Mouse (Mus musculus) gastrocnemius, adult 2 months (tissue): ENCODE results near the gene Aldh8a1. TPM values are rescaled to one million over a fixed set of nuclear protein-coding genes. Genes with fewer than 3 reads are reported as not detected.

Experiments
- DNase-seq: peaks from one replicate; pipeline ENCODE4 v3.0.0; 2022
- H3K27ac ChIP-seq: fragments of 200-600 bp; 2 replicates; pipeline ENCODE4 v1.8.1; 2022; ENCODE audit warnings: mild to moderate bottlenecking
- H3K4me3 ChIP-seq: fragments of 200-600 bp; 2 replicates; pipeline ENCODE4 v1.8.1; 2022; ENCODE audit warnings: mild to moderate bottlenecking, moderate library complexity
- CTCF ChIP-seq: fragments of 200-600 bp; IDR thresholded peaks from 2 replicates; pipeline ENCODE4 v1.8.1; 2022; ENCODE audit warnings: antibody characterized with exemption, mild to moderate bottlenecking, moderate library complexity
- intact Hi-C: fragments of 180-260 bp; cut with DNase I; formaldehyde crosslinking; loops from one replicate; pipeline ENCODE4 v1.15.1; 2025
- long read RNA-seq, 2 experiments: library from polyadenylated mRNA; stranded (forward); transcript quantifications; one replicate each; pipeline ENCODE4 v2.0.0; 2021
- total RNA-seq, 2 experiments: library from RNA; stranded (reverse); gene quantifications; 2 replicates each; pipeline ENCODE4 v1.2.3; 2021

Aldh8a1 gene
- total RNA-seq = not detected
- long read RNA-seq, experiment 1 = 0 reads
- long read RNA-seq, experiment 2 = 0 reads

- TF ChIP-seq CTCF = no peak
- intact Hi-C loops = no loop called here
- Histone ChIP-seq H3K4me3 (no peak within 1 kb of the TSS), H3K27ac (no peak within 1 kb of the TSS)
- DNase-seq = no peak
These were observed at the start of gene Aldh8a1 for GRCm38 (mm10) chr10:21376682-21377473. Gene Aldh8a1, plus strand, starts transcription at chr10:21377291.

- Histone ChIP-seq H3K27ac (peak overlapping the region; percentile 48), H3K4me3 (no peak overlapping the region)
- no peak for DNase-seq
- TF ChIP-seq CTCF = no peak
- intact Hi-C loops = no loop called here
These were observed 49.4 kb upstream of the Aldh8a1 start for GRCm38 (mm10) chr10:21327605-21328135.

- intact Hi-C loops = no loop called here
- no peak for TF ChIP-seq CTCF
- DNase-seq = no peak
- Histone ChIP-seq H3K4me3 (no peak overlapping the region), H3K27ac (no peak overlapping the region)
These were observed 42.6 kb upstream of the Aldh8a1 start for GRCm38 (mm10) chr10:21334349-21335105.

- Histone ChIP-seq H3K4me3 (no peak overlapping the region), H3K27ac (no peak overlapping the region)
- intact Hi-C loops = no loop called here
- no peak for DNase-seq
- TF ChIP-seq CTCF = no peak
These were observed 41.6 kb upstream of the Aldh8a1 start for GRCm38 (mm10) chr10:21335534-21335933.

- no peak overlapping the region for H3K27ac ChIP-seq
- intact Hi-C loops = no loop called here
- no peak overlapping the region for H3K4me3 ChIP-seq
- peak; percentile 60 for TF ChIP-seq CTCF
- peak; percentile 29 for DNase-seq
These were observed 39.9 kb upstream of the Aldh8a1 start for GRCm38 (mm10) chr10:21337191-21337590.

GRCm38 (mm10) chr10:21341706-21342105, 35.4 kb upstream of the Aldh8a1 start:
- Histone ChIP-seq H3K27ac (no peak overlapping the region), H3K4me3 (no peak overlapping the region)
- no peak for DNase-seq
- no peak for TF ChIP-seq CTCF
- intact Hi-C loops = no loop called here

GRCm38 (mm10) chr10:21342331-21343005, 34.6 kb upstream of the Aldh8a1 start:
- intact Hi-C loops = no loop called here
- no peak for DNase-seq
- no peak overlapping the region for H3K4me3 ChIP-seq
- H3K27ac ChIP-seq = no peak overlapping the region
- TF ChIP-seq CTCF = no peak

- DNase-seq = no peak
- intact Hi-C loops = no loop called here
- no peak overlapping the region for H3K4me3 ChIP-seq
- no peak for TF ChIP-seq CTCF
- H3K27ac ChIP-seq = no peak overlapping the region
These were observed 29.8 kb upstream of the Aldh8a1 start for GRCm38 (mm10) chr10:21347332-21347731.

GRCm38 (mm10) chr10:21349449-21349848, 27.6 kb upstream of the Aldh8a1 start:
- TF ChIP-seq CTCF = no peak
- intact Hi-C loops = no loop called here
- no peak overlapping the region for H3K4me3 ChIP-seq
- no peak for DNase-seq
- H3K27ac ChIP-seq = no peak overlapping the region

GRCm38 (mm10) chr10:21349946-21350345, 27.1 kb upstream of the Aldh8a1 start:
- TF ChIP-seq CTCF = no peak
- no peak overlapping the region for H3K4me3 ChIP-seq
- intact Hi-C loops = no loop called here
- no peak for DNase-seq
- H3K27ac ChIP-seq = no peak overlapping the region

GRCm38 (mm10) chr10:21350531-21351515, 26.3 kb upstream of the Aldh8a1 start:
- no peak for TF ChIP-seq CTCF
- no peak overlapping the region for H3K4me3 ChIP-seq
- intact Hi-C loops = no loop called here
- no peak for DNase-seq
- H3K27ac ChIP-seq = no peak overlapping the region

GRCm38 (mm10) chr10:21351766-21352165, 25.3 kb upstream of the Aldh8a1 start:
- Histone ChIP-seq H3K27ac (no peak overlapping the region), H3K4me3 (no peak overlapping the region)
- no peak for DNase-seq
- no peak for TF ChIP-seq CTCF
- intact Hi-C loops = no loop called here
